In the genomic region with DNA sequence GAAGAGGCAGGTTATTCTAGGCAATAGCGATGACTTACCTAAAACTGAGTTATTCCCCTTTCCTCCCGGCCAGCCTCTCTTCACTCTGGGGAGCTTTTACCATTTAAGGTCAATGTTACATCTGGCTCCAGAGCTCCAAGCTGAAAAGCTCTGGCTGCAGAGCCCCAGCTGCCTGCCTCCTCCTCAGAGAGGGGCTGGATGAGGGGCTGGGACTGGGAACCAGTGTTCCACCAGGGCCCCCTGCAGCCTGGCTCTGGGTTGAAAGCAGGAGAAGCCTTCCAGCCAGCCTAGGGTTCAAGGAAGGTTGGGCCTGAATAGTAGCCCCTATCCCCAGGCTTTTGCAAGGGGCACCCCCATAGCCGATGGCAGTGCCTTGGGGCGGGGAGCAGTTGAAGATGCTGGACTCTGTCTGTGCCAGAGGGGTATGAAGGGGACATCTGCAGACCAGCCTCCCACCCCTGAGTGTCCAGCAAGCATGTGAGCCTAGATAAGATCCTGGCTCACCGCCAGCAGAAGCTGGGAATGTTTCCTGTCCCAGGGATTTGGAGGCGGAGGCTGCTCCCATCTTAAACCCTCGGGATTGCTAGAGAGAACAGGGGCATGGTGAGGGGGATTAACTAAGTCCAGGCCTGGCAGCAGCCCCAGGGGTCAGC, we compare ENCODE assay signal across 8 mouse cellular contexts. TPM values are rescaled to one million over a fixed set of nuclear protein-coding genes. Genes with fewer than 3 reads are reported as not detected.
A peak's percentile ranks its signal among the peaks of the same experiment; 100 is the strongest.
DNase-seq lines count a peak whose midpoint lies in the region; ATAC-seq and TF ChIP-seq lines count a peak whose summit lies in the region.

A gene (minus strand): TSS at position 409 of the 653 bp plus-strand sequence.

- peak; percentile 52 for DNase-seq in midbrain, embryonic 14.5 days
- DNase-seq in heart, adult 11 months = peak; percentile 98
- DNase-seq in kidney, adult 11 months = peak; percentile 46
- DNase-seq in c-Kit-positive CD71-positive TER-119-positive erythroid progenitor cells, embryonic 14.5 days (ENCODE audit: low spot score) = no peak

- H3K4me2 ChIP-seq in midbrain, embryonic 14.5 days (ENCODE audit: low read length) = no peak within 1 kb of the TSS
- H3K4me2 ChIP-seq in midbrain, embryonic 16.5 days (ENCODE audit: low read length) = no peak within 1 kb of the TSS
- H3K4me2 ChIP-seq in liver, embryonic 15.5 days = no peak within 1 kb of the TSS

- H3K4me1 ChIP-seq in midbrain, embryonic 14.5 days (ENCODE audit: control insufficient read depth, insufficient read depth, low read length) = no peaks in the 10 kb centered on the region
- H3K4me1 ChIP-seq in midbrain, embryonic 16.5 days (ENCODE audit: control insufficient read depth, insufficient read depth, low read length) = no peaks in the 10 kb centered on the region
- peaks cover 38% of the 10 kb centered on the region for H3K4me1 ChIP-seq in liver, embryonic 15.5 days (replicated peaks)
- H3K4me1 ChIP-seq in small intestine, adult 2 months (ENCODE audit: control insufficient read depth, insufficient read depth, insufficient read length, low read length) = peaks cover 7% of the 10 kb centered on the region; the same call in 1 of the 2 replicates

- H3K36me3 ChIP-seq in midbrain, embryonic 14.5 days (ENCODE audit: control insufficient read depth, insufficient read depth, low read length) = no peaks in the 10 kb centered on the region
- no peaks in the 10 kb centered on the region for H3K36me3 ChIP-seq in midbrain, embryonic 16.5 days (ENCODE audit: control insufficient read depth, insufficient read depth, low read length)
- no peaks in the 10 kb centered on the region for H3K36me3 ChIP-seq in liver, embryonic 15.5 days (replicated peaks)
- H3K36me3 ChIP-seq in small intestine, adult 2 months (ENCODE audit: control insufficient read depth, insufficient read depth, low read length) = no peaks in the 10 kb centered on the region

- TF ChIP-seq CTCF in small intestine, adult 2 months (IDR thresholded peaks at IDR 0.05; ENCODE audit: extremely low read depth, insufficient read length, insufficient replicate concordance, low read depth, low read length) = no peak

- WGBS in midbrain, embryonic 14.5 days = 62% methylated on average over 7 of the region's 7 CpGs
- 53% methylated on average over 7 of the region's 7 CpGs for WGBS in midbrain, embryonic 16.5 days
- 53% methylated on average over 7 of the region's 7 CpGs for WGBS in liver, embryonic 15.5 days (ENCODE audit: insufficient replicate concordance)
- 52% methylated on average over 7 of the region's 7 CpGs for WGBS in small intestine, adult 2 months

- no peak for ATAC-seq in midbrain, embryonic 14.5 days (ENCODE audit: low FRiP score, low TSS enrichment)
- ATAC-seq in midbrain, embryonic 16.5 days = no peak
- ATAC-seq in liver, embryonic 15.5 days (ENCODE audit: insufficient read depth) = peak; percentile 19; the same call in 1 of the 2 replicates
- no peak for ATAC-seq in megakaryocyte-erythroid progenitor cell, adult 5-6 weeks (replicated peaks; ENCODE audit: low FRiP score, low TSS enrichment, poor library complexity, severe bottlenecking)

- H3K4me3 ChIP-seq in midbrain, embryonic 14.5 days (replicated peaks; ENCODE audit: low read depth, low read length) = no peak within 1 kb of the TSS
- H3K4me3 ChIP-seq in midbrain, embryonic 16.5 days (ENCODE audit: low read depth, low read length) = no peak within 1 kb of the TSS
- H3K4me3 ChIP-seq in liver, embryonic 15.5 days (replicated peaks) = no peak within 1 kb of the TSS
- H3K4me3 ChIP-seq in small intestine, adult 2 months (ENCODE audit: low read depth, low read length) = peak within 1 kb of the TSS; percentile 39

- TF ChIP-seq POLR2A in small intestine, adult 2 months (IDR thresholded peaks at IDR 0.05; ENCODE audit: low read depth, low read length) = no peak

- H3K27me3 ChIP-seq in midbrain, embryonic 14.5 days (ENCODE audit: control insufficient read depth, insufficient read depth, low read length) = no peaks in the 10 kb centered on the region
- H3K27me3 ChIP-seq in midbrain, embryonic 16.5 days (ENCODE audit: control insufficient read depth, insufficient read depth, low read depth, low read length) = no peaks in the 10 kb centered on the region
- H3K27me3 ChIP-seq in liver, embryonic 15.5 days = no peaks in the 10 kb centered on the region
- H3K27me3 ChIP-seq in small intestine, adult 2 months (ENCODE audit: control insufficient read depth, insufficient read depth, low read length) = no peaks in the 10 kb centered on the region

- H3K9me3 ChIP-seq in midbrain, embryonic 14.5 days (ENCODE audit: control insufficient read depth, low read length) = no peaks in the 10 kb centered on the region
- H3K9me3 ChIP-seq in midbrain, embryonic 16.5 days (replicated peaks; ENCODE audit: control insufficient read depth, low read length, poor library complexity, severe bottlenecking) = no peaks in the 10 kb centered on the region
- H3K9me3 ChIP-seq in liver, embryonic 15.5 days (replicated peaks) = no peaks in the 10 kb centered on the region

- no peak within 1 kb of the TSS for H3K27ac ChIP-seq in midbrain, embryonic 14.5 days (replicated peaks; ENCODE audit: low read depth, low read length)
- H3K27ac ChIP-seq in midbrain, embryonic 16.5 days (ENCODE audit: low read length) = no peak within 1 kb of the TSS
- H3K27ac ChIP-seq in liver, embryonic 15.5 days (replicated peaks) = no peak within 1 kb of the TSS
- peak within 1 kb of the TSS; percentile 82 for H3K27ac ChIP-seq in small intestine, adult 2 months (ENCODE audit: insufficient read depth, low read depth, low read length)

- no peak within 1 kb of the TSS for H3K9ac ChIP-seq in midbrain, embryonic 14.5 days (replicated peaks; ENCODE audit: low read length)
- no peak within 1 kb of the TSS for H3K9ac ChIP-seq in midbrain, embryonic 16.5 days (ENCODE audit: low read depth, low read length)
- H3K9ac ChIP-seq in liver, embryonic 15.5 days = no peak within 1 kb of the TSS

RNA-seq across cellular contexts. Expression of the gene that starts here (rescaled TPM):
- 0.73 and 0.99 TPM in 2 replicates for polyA plus RNA-seq in midbrain, embryonic 14.5 days (2014; fragmentation: Nextera tagmentation; extraction: Ambion mirVana)
- polyA plus RNA-seq in midbrain, embryonic 16.5 days (2015; fragmentation: Nextera tagmentation; extraction: Ambion mirVana) = 0.77 and 1.3 TPM in 2 replicates
- polyA plus RNA-seq in liver, embryonic 15.5 days (2015; fragmentation: Nextera tagmentation; extraction: Ambion mirVana) = 4.0 and 4.3 TPM in 2 replicates
- 11.7 and 14.8 TPM in 2 replicates for polyA plus RNA-seq in small intestine, adult 2 months (2012; rRNA removed)
- total RNA-seq in megakaryocyte-erythroid progenitor cell, adult 5-6 weeks (2014; fragmentation: Nextera tagmentation) = 0.98 and 1.0 TPM in 2 replicates
- total RNA-seq in megakaryocyte-erythroid progenitor cell, adult 5-6 weeks (2017) = 0.69 TPM in 1 of 2 replicates, not detected in the other

Comparison
In these comparisons a context has a peak if more than half of its experiments do, and no peak if none do; other contexts are left out.
1. Peak in DNase-seq in midbrain, embryonic 14.5 days; RNA of the gene not detected or under 1 TPM.